Mouse (Mus musculus) olfactory bulb, adult 2 months (tissue): ENCODE measurements at regions not wholly inside any gene's neighbourhood (a gene's known extent, or its start where the extent isn't known, plus 50 kb on each side); places are given as distances from the start of the nearest gene placed in this dataset.

Source experiments
- CTCF ChIP-seq: fragments of 200-500 bp; IDR thresholded peaks from 2 replicates; pipeline ENCODE4 v1.5.1; 2012; ENCODE audit warnings: low read depth, mild to moderate bottlenecking, low read length, moderate library complexity; ENCODE audit not compliant: insufficient read depth
- POLR2A ChIP-seq: fragments of 200-500 bp; IDR thresholded peaks from 2 replicates; pipeline ENCODE4 v1.6.1; 2012; ENCODE audit warnings: mild to moderate bottlenecking, low read depth, low read length, moderate library complexity; ENCODE audit not compliant: insufficient read depth

DNA sequence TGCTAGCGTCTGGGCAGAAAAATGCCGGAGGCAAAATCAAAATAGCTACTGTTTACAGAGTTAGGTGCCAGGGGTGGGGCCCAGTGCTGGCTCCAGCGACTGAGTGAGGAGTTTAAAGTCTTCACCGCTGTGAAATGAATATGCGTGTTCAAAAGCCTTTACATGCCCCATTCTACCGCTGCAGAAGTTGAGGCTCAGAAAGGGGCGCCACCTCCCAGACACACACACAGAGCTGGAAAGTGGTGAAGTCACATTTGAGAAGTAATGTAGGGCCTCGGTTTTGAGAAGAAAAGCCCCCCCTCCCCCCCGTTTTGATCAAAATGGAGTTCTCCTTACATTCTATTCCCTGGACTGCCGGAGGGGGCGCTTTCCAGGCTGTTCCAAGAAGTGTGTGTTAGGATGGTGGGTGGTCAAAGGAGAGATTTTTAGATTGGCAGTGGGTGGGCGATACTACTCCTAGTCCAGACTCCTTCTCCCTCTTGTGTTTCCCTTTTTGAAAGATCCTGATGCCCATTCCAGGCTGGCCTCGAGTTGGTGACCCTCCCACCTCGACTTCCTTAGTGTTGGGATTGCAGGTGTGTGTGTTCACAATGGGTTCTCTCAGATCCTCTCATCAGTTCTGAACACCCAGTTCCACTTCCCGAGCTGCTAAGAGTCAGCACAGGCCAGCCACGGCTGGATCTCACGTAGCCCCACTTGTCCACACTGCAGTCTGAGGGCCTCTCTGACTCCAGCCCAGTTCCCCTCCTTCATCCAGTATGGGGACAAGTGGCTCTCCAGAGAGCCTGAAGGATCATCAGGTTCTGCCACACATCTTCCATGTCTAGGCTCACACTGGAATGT is 69.3 kb upstream of the Nkd1 start:
- TF ChIP-seq CTCF (no peak), POLR2A (no peak)
